Mouse (Mus musculus) small intestine, adult 2 months (tissue): ENCODE measurements around the gene Pard3.

Experiments used
- CTCF ChIP-seq: fragments of 200-500 bp; IDR thresholded peaks from 2 replicates; pipeline ENCODE4 v1.5.1; 2012; ENCODE audit warnings: low read depth, mild to moderate bottlenecking, control low read depth, inconsistent platforms, low read length, moderate library complexity, mixed read lengths; ENCODE audit not compliant: insufficient replicate concordance, insufficient read length; ENCODE audit errors: extremely low read depth
- POLR2A ChIP-seq: fragments of 200-500 bp; IDR thresholded peaks from 2 replicates; pipeline ENCODE4 v1.6.1; 2012; ENCODE audit warnings: low read depth, mild to moderate bottlenecking, control low read depth, inconsistent platforms, low read length, moderate library complexity

DNA sequence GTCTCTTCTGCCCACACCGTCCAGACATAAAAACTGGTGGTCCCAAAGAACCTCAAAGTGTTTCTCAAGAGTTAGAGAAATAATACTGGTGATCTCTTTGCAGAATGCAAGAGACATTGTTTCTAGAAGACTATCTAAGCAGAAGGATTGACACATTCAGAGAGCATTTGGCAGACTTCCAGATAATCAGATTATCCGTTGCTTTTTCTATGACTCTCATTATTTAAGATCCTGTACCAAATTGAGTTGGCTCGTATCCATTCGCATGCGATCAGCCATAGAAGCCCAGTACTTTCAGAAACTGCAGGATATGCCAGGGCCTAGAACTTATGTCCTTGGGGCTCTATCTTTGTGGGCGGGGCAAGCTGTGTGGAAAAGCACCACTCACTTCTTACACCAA lies 514.0 kb downstream of the Pard3 start:
- TF ChIP-seq CTCF = no peak
- no peak for TF ChIP-seq POLR2A
